Comparison of ENCODE assay signal across 8 mouse cellular contexts in genomic region chr15:8589503-8590116, GRCm38 (mm10).
DNase-seq lines count a peak whose midpoint lies in the region.

No protein-coding gene starts in this region.

- DNase-seq in MN1 (ENCODE audit: low spot score): peak; percentile 91
- DNase-seq in brain, embryonic 18.5 days (ENCODE audit: low read depth, low spot score): peak; percentile 46
- DNase-seq in fibroblast of lung, adult 2 months (ENCODE audit: low read depth): peak; percentile 74
- DNase-seq in heart, postnatal 10 days: peak; percentile 64 to 75
- DNase-seq in layer of hippocampus, adult 9-11 months: peak; percentile 65
- DNase-seq in lung, postnatal 10 days: peak; percentile 73
- peak; percentile 65 for DNase-seq in retina, postnatal 7 days (ENCODE audit: low read depth, low spot score)
- DNase-seq in urinary bladder, postnatal 36 days (ENCODE audit: low spot score in 2 of 2): peak; percentile 28 to 68

- intact Hi-C loops in heart, postnatal 10 days (cut with DNase I): loop anchor here (1.0 to 5.0 kb wide), 2 partner anchors 138 to 207 kb away; no protein-coding TSS in a partner anchor

Comparison
In these comparisons a context has a peak if more than half of its experiments do, and no peak if none do; other contexts are left out.
1. Peak in every context shown above with its lines: DNase-seq.